Comparison of ENCODE assay signal across 21 mouse cellular contexts in genomic region chr5:20285080-20285840, GRCm38 (mm10).
DNase-seq lines count a peak whose midpoint lies in the region; ATAC-seq lines count a peak whose summit lies in the region.
"Had no signal": no experiment of that assay in that cellular context is flagged by ENCODE, and none has a peak within 500 bp of the region (broad histone marks: within the 10 kb centered on the region; RNA-seq: fewer than 3 reads in every experiment).

No protein-coding gene starts in this region.

- no peak for DNase-seq in embryonic facial prominence, embryonic 14.5 days (ENCODE audit: low spot score)
- no peak for DNase-seq in embryonic facial prominence, embryonic 10.5 days (ENCODE audit: low spot score)
- no peak for DNase-seq in midbrain, embryonic 10.5 days (ENCODE audit: low spot score)
- peak; percentile 70 for DNase-seq in forebrain, embryonic 14.5 days (ENCODE audit: low spot score)
- no peak for DNase-seq in kidney, adult 8-10 months
- DNase-seq: cerebellum, postnatal 36 days; gastrocnemius, adult 2 months; heart, adult 11 months; liver, embryonic 13.5 days; right cerebral cortex, postnatal 25 days; thymus, postnatal 14 days had no signal

- no peak overlapping the region for H3K9ac ChIP-seq in embryonic facial prominence, embryonic 14.5 days (ENCODE audit: low read depth, low read length)
- no peak overlapping the region for H3K9ac ChIP-seq in midbrain, embryonic 12.5 days (replicated peaks)
- H3K9ac ChIP-seq in forebrain, embryonic 14.5 days (ENCODE audit: low read length), result no peak overlapping the region
- H3K9ac ChIP-seq in midbrain, embryonic 16.5 days (ENCODE audit: low read depth, low read length), result no peak overlapping the region
- H3K9ac ChIP-seq: embryonic facial prominence, embryonic 13.5 days; heart, embryonic 15.5 days; limb, embryonic 12.5 days; liver, embryonic 13.5 days; lung, embryonic 15.5 days; neural tube, embryonic 13.5 days had no signal

- WGBS in embryonic facial prominence, embryonic 14.5 days, result 77% methylated on average over 8 of the region's 8 CpGs
- 84% methylated on average over 8 of the region's 8 CpGs for WGBS in embryonic facial prominence, embryonic 10.5 days
- 88% methylated on average over 8 of the region's 8 CpGs for WGBS in midbrain, embryonic 12.5 days
- 88% methylated on average over 8 of the region's 8 CpGs for WGBS in midbrain, embryonic 10.5 days
- WGBS in forebrain, embryonic 14.5 days, result 38% methylated on average over 8 of the region's 8 CpGs
- whole genome bisulfite sequencing in midbrain, embryonic 16.5 days, result 65% methylated on average over 8 of the region's 8 CpGs

- ATAC-seq in embryonic facial prominence, embryonic 14.5 days (ENCODE audit: low read depth), result peak; percentile 30; the same call in 1 of the 2 replicates
- peak; percentile 49; the same call in 1 of the 2 replicates for ATAC-seq in midbrain, embryonic 12.5 days (ENCODE audit: low FRiP score, low read depth)
- peak; percentile 92 for ATAC-seq in forebrain, embryonic 14.5 days
- ATAC-seq in midbrain, embryonic 16.5 days, result 0 out of 2 replicates have a peak, but pooled peaks have one; percentile 60
- ATAC-seq: intestine, embryonic 16.5 days had no signal

- no peaks in the 10 kb centered on the region for H3K9me3 ChIP-seq in embryonic facial prominence, embryonic 14.5 days (ENCODE audit: control insufficient read depth, low read length)
- no peaks in the 10 kb centered on the region for H3K9me3 ChIP-seq in embryonic facial prominence, embryonic 10.5 days
- no peaks in the 10 kb centered on the region for H3K9me3 ChIP-seq in midbrain, embryonic 12.5 days
- no peaks in the 10 kb centered on the region for H3K9me3 ChIP-seq in midbrain, embryonic 10.5 days (replicated peaks)
- H3K9me3 ChIP-seq in forebrain, embryonic 14.5 days (replicated peaks; ENCODE audit: control insufficient read depth, low read length), result no peaks in the 10 kb centered on the region
- no peaks in the 10 kb centered on the region for H3K9me3 ChIP-seq in midbrain, embryonic 16.5 days (replicated peaks; ENCODE audit: control insufficient read depth, low read length, poor library complexity, severe bottlenecking)
- H3K9me3 ChIP-seq: embryonic facial prominence, embryonic 13.5 days; heart, embryonic 15.5 days; limb, embryonic 12.5 days; liver, embryonic 13.5 days; lung, embryonic 15.5 days; neural tube, embryonic 13.5 days had no signal

- no peak overlapping the region for H3K4me2 ChIP-seq in embryonic facial prominence, embryonic 14.5 days (ENCODE audit: low read depth, low read length)
- no peak overlapping the region for H3K4me2 ChIP-seq in midbrain, embryonic 12.5 days (replicated peaks)
- no peak overlapping the region for H3K4me2 ChIP-seq in forebrain, embryonic 14.5 days (ENCODE audit: low read length)
- H3K4me2 ChIP-seq in midbrain, embryonic 16.5 days (ENCODE audit: low read length), result no peak overlapping the region
- H3K4me2 ChIP-seq: embryonic facial prominence, embryonic 13.5 days; heart, embryonic 15.5 days; limb, embryonic 12.5 days; liver, embryonic 13.5 days; lung, embryonic 15.5 days; neural tube, embryonic 13.5 days had no signal

- no peaks in the 10 kb centered on the region for H3K36me3 ChIP-seq in embryonic facial prominence, embryonic 14.5 days (ENCODE audit: control insufficient read depth, insufficient read depth, low read length)
- H3K36me3 ChIP-seq in embryonic facial prominence, embryonic 10.5 days (replicated peaks), result no peaks in the 10 kb centered on the region
- H3K36me3 ChIP-seq in midbrain, embryonic 12.5 days, result no peaks in the 10 kb centered on the region
- H3K36me3 ChIP-seq in midbrain, embryonic 10.5 days, result no peaks in the 10 kb centered on the region
- no peaks in the 10 kb centered on the region for H3K36me3 ChIP-seq in forebrain, embryonic 14.5 days (ENCODE audit: control insufficient read depth, insufficient read depth, low read length)
- no peaks in the 10 kb centered on the region for H3K36me3 ChIP-seq in midbrain, embryonic 16.5 days (ENCODE audit: control insufficient read depth, insufficient read depth, low read length)
- H3K36me3 ChIP-seq: embryonic facial prominence, embryonic 13.5 days; heart, embryonic 15.5 days; limb, embryonic 12.5 days; liver, embryonic 13.5 days; lung, embryonic 15.5 days; neural tube, embryonic 13.5 days had no signal

- no peaks in the 10 kb centered on the region for H3K27me3 ChIP-seq in embryonic facial prominence, embryonic 14.5 days (replicated peaks; ENCODE audit: control insufficient read depth, insufficient read depth, low read length)
- H3K27me3 ChIP-seq in embryonic facial prominence, embryonic 10.5 days (replicated peaks; ENCODE audit: low read depth, poor library complexity, severe bottlenecking), result no peaks in the 10 kb centered on the region
- H3K27me3 ChIP-seq in midbrain, embryonic 12.5 days, result no peaks in the 10 kb centered on the region
- H3K27me3 ChIP-seq in midbrain, embryonic 10.5 days (ENCODE audit: low read depth, poor library complexity, severe bottlenecking), result no peaks in the 10 kb centered on the region
- no peaks in the 10 kb centered on the region for H3K27me3 ChIP-seq in forebrain, embryonic 14.5 days (replicated peaks; ENCODE audit: control insufficient read depth, insufficient read depth, low read length)
- no peaks in the 10 kb centered on the region for H3K27me3 ChIP-seq in midbrain, embryonic 16.5 days (ENCODE audit: control insufficient read depth, insufficient read depth, low read depth, low read length)
- H3K27me3 ChIP-seq: embryonic facial prominence, embryonic 13.5 days; heart, embryonic 15.5 days; limb, embryonic 12.5 days; liver, embryonic 13.5 days; lung, embryonic 15.5 days; neural tube, embryonic 13.5 days had no signal

- no peaks in the 10 kb centered on the region for H3K4me1 ChIP-seq in embryonic facial prominence, embryonic 14.5 days (ENCODE audit: control insufficient read depth, insufficient read depth, low read length)
- no peaks in the 10 kb centered on the region for H3K4me1 ChIP-seq in embryonic facial prominence, embryonic 10.5 days
- no peaks in the 10 kb centered on the region for H3K4me1 ChIP-seq in midbrain, embryonic 12.5 days
- H3K4me1 ChIP-seq in midbrain, embryonic 10.5 days, result no peaks in the 10 kb centered on the region
- 0 out of 2 replicates have a peak, but pooled peaks cover 6% of the 10 kb centered on the region for H3K4me1 ChIP-seq in forebrain, embryonic 14.5 days (ENCODE audit: control insufficient read depth, insufficient read depth, low read length)
- H3K4me1 ChIP-seq in midbrain, embryonic 16.5 days (ENCODE audit: control insufficient read depth, insufficient read depth, low read length), result no peaks in the 10 kb centered on the region
- H3K4me1 ChIP-seq: embryonic facial prominence, embryonic 13.5 days; heart, embryonic 15.5 days; liver, embryonic 13.5 days; lung, embryonic 15.5 days had no signal

- H3K4me3 ChIP-seq in embryonic facial prominence, embryonic 14.5 days (ENCODE audit: low read depth, low read length), result no peak overlapping the region
- no peak overlapping the region for H3K4me3 ChIP-seq in embryonic facial prominence, embryonic 10.5 days
- H3K4me3 ChIP-seq in midbrain, embryonic 12.5 days, result no peak overlapping the region
- H3K4me3 ChIP-seq in midbrain, embryonic 10.5 days, result no peak overlapping the region
- H3K4me3 ChIP-seq in forebrain, embryonic 14.5 days (ENCODE audit: low read depth, low read length), result no peak overlapping the region
- H3K4me3 ChIP-seq in midbrain, embryonic 16.5 days (ENCODE audit: low read depth, low read length), result no peak overlapping the region
- H3K4me3 ChIP-seq: embryonic facial prominence, embryonic 13.5 days; gastrocnemius, adult 2 months; heart, embryonic 15.5 days; limb, embryonic 12.5 days; liver, embryonic 13.5 days; lung, embryonic 15.5 days; neural tube, embryonic 13.5 days had no signal

- H3K27ac ChIP-seq in embryonic facial prominence, embryonic 14.5 days (replicated peaks; ENCODE audit: low read depth, low read length), result no peak overlapping the region
- H3K27ac ChIP-seq in embryonic facial prominence, embryonic 10.5 days (replicated peaks), result no peak overlapping the region
- H3K27ac ChIP-seq in midbrain, embryonic 12.5 days (replicated peaks), result no peak overlapping the region; the same call in 1 of the 2 replicates
- H3K27ac ChIP-seq in midbrain, embryonic 10.5 days (replicated peaks), result no peak overlapping the region
- H3K27ac ChIP-seq in forebrain, embryonic 14.5 days (ENCODE audit: low read depth, low read length), result 0 out of 2 replicates have a peak overlapping the region, but pooled peaks have one; percentile 34
- no peak overlapping the region for H3K27ac ChIP-seq in midbrain, embryonic 16.5 days (ENCODE audit: low read length)
- H3K27ac ChIP-seq: embryonic facial prominence, embryonic 13.5 days; gastrocnemius, adult 2 months; heart, embryonic 15.5 days; kidney, postnatal 0 days; limb, embryonic 12.5 days; liver, embryonic 13.5 days; lung, embryonic 15.5 days; macrophage; neural tube, embryonic 13.5 days had no signal

Comparison
In these comparisons a context has a peak if more than half of its experiments do, and no peak if none do; other contexts are left out.
1. ATAC-seq: peak in every context shown above with its lines; median percentile 92 in forebrain, embryonic 14.5 days; 60 in midbrain, embryonic 16.5 days; 49 in midbrain, embryonic 12.5 days; 30 in embryonic facial prominence, embryonic 14.5 days.